Mouse (Mus musculus): ENCODE data around the gene Heyl.
"Not testable (repeated sequence)": the region's sequence is repeated elsewhere in the genome, so short reads cannot be mapped to it uniquely, and the experiment has no call there.

The Heyl gene

GRCm38 (mm10) chr4:123235835-123236430 lies 2.6 kb downstream of the Heyl start:
- no peak for DNase-seq

- no peak for DNase-seq
Measured at GRCm38 (mm10) chr4:123236431-123237031, 3.2 kb downstream of the Heyl start.

GRCm38 (mm10) chr4:123237386-123238266 lies 4.3 kb downstream of the Heyl start:
- no peak for DNase-seq

- DNase-seq = no peak
Measured at GRCm38 (mm10) chr4:123239361-123240203, 6.2 kb downstream of the Heyl start.

GRCm38 (mm10) chr4:123246221-123246620 lies 12.9 kb downstream of the Heyl start:
- no peak for DNase-seq

GRCm38 (mm10) chr4:123246651-123247050 lies 13.3 kb downstream of the Heyl start:
- DNase-seq = no peak

- DNase-seq = no peak
Measured at GRCm38 (mm10) chr4:123247147-123247880, 14.0 kb downstream of the Heyl start.

GRCm38 (mm10) chr4:123248971-123249567 lies 15.7 kb downstream of the Heyl start:
- DNase-seq = no peak

- no peak for DNase-seq
Measured at GRCm38 (mm10) chr4:123252214-123252613, 18.9 kb downstream of the Heyl start.

- DNase-seq = no peak
Measured at GRCm38 (mm10) chr4:123254617-123255016, 21.3 kb downstream of the Heyl start.

- no peak for DNase-seq
Measured at GRCm38 (mm10) chr4:123260071-123260746, 26.9 kb downstream of the Heyl start.

- DNase-seq = no peak
Measured at GRCm38 (mm10) chr4:123261721-123262401, 28.5 kb downstream of the Heyl start, which contains the start of gene Pabpc4. Gene Pabpc4, plus strand, starts transcription at chr4:123262351.

- DNase-seq = no peak
Measured at GRCm38 (mm10) chr4:123271063-123271462, 37.7 kb downstream of the Heyl start.

GRCm38 (mm10) chr4:123280117-123280516 lies 46.8 kb downstream of the Heyl start:
- no peak for DNase-seq

GRCm38 (mm10) chr4:123282500-123282899 lies 49.1 kb downstream of the Heyl start:
- DNase-seq = peak; percentile 74 to 80

- DNase-seq = not testable (repeated sequence)
Measured at GRCm38 (mm10) chr4:123282915-123283674, 49.7 kb downstream of the Heyl start.

GRCm38 (mm10) chr4:123283675-123284064 lies 50.3 kb downstream of the Heyl start:
- not testable (repeated sequence) for DNase-seq

- DNase-seq = no peak
Measured at GRCm38 (mm10) chr4:123284731-123285624, 51.6 kb downstream of the Heyl start.
